Mouse (Mus musculus): Measurements from ENCODE around the gene Slc5a6. TPM values are rescaled to one million over a fixed set of nuclear protein-coding genes. Genes with fewer than 3 reads are reported as not detected.
A peak's percentile ranks its signal among the peaks of the same experiment; 100 is the strongest.
"Not testable (repeated sequence)": the region's sequence is repeated elsewhere in the genome, so short reads cannot be mapped to it uniquely, and the experiment has no call there.

Gene Slc5a6
- polyA plus RNA-seq, 1 experiment from 2014 or later: 9.4 TPM

DNA sequence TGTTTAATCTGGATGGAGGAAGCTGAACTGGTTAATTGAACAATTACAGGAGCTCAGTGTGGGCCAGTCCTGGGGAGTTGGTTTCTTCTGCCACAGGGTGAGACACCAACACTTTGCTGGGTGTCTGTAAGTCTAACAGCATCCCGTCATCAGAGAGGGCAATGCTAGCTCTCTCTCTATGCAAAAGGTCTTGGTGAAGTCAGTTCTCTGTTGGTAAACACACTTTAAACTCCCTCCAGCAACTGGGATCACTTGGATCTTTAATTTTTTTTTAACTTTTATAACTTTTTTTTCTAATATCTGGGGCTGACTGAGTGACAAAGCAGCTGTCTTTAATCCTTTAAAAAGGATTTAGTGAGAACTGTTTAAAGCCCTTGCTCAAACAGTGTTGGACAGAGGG lies 26.0 kb downstream of the Slc5a6 start:
- no peak overlapping the region for H3K4me2 ChIP-seq (ENCODE audit: low read depth, low read length)
- H3K27ac ChIP-seq (ENCODE audit: low read length): no peak overlapping the region
- H3K36me3 ChIP-seq (ENCODE audit: control insufficient read depth, insufficient read depth): no peaks in the 10 kb centered on the region
- H3K4me3 ChIP-seq (ENCODE audit: low read length): no peak overlapping the region
- H3K9me3 ChIP-seq (replicated peaks; ENCODE audit: control insufficient read depth, low read length): no peaks in the 10 kb centered on the region
- H3K27me3 ChIP-seq (ENCODE audit: control insufficient read depth, insufficient read depth, low read length): no peaks in the 10 kb centered on the region
- no peak for ATAC-seq (replicated peaks; ENCODE audit: extremely low read depth, insufficient read depth, low FRiP score)
- no peaks in the 10 kb centered on the region for H3K4me1 ChIP-seq (ENCODE audit: control insufficient read depth, insufficient read depth, low read length)
- WGBS: 50% methylated on average over 1 of the region's 1 CpGs
- H3K9ac ChIP-seq (ENCODE audit: low read length): no peak overlapping the region

- WGBS: 89% methylated on average over 4 of the region's 5 CpGs
- not testable (repeated sequence) for H3K9ac ChIP-seq (ENCODE audit: low read length); H3K36me3 ChIP-seq (ENCODE audit: control insufficient read depth, insufficient read depth); H3K4me1 ChIP-seq (ENCODE audit: control insufficient read depth, insufficient read depth, low read length); H3K9me3 ChIP-seq (replicated peaks; ENCODE audit: control insufficient read depth, low read length); H3K27me3 ChIP-seq (ENCODE audit: control insufficient read depth, insufficient read depth, low read length); ATAC-seq (replicated peaks; ENCODE audit: extremely low read depth, insufficient read depth, low FRiP score); H3K27ac ChIP-seq (ENCODE audit: low read length); H3K4me3 ChIP-seq (ENCODE audit: low read length); H3K4me2 ChIP-seq (ENCODE audit: low read depth, low read length)
These were observed 26.9 kb downstream of the Slc5a6 start for GRCm38 (mm10) chr5:31021790-31022189.

DNA sequence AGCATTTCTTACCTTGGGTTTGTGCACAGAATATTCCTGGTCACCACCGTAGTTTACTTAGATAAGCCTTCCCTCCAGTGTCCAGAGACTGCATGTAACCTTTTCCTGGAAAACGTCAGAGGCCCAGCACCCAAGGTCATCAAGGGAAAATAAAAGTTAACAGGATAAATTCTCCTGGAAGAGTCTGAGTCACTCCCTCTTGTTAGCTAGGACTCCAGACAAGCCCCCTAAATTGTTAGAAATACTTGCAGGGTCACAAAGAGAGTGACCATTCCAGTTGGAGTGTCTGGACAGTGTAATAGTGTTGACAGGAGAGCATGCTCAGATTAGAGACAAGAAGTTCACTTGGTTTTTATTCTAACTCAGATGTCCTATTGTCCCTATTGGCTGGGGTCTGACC lies 32.8 kb downstream of the Slc5a6 start:
- Histone ChIP-seq H3K36me3 (ENCODE audit: control insufficient read depth, insufficient read depth) (no peaks in the 10 kb centered on the region), H3K9me3 (replicated peaks; ENCODE audit: control insufficient read depth, low read length) (no peaks in the 10 kb centered on the region), H3K9ac (ENCODE audit: low read length) (no peak overlapping the region), H3K27ac (ENCODE audit: low read length) (peak overlapping the region; percentile 46), H3K4me1 (ENCODE audit: control insufficient read depth, insufficient read depth, low read length) (peaks cover 7% of the 10 kb centered on the region), H3K27me3 (ENCODE audit: control insufficient read depth, insufficient read depth, low read length) (no peaks in the 10 kb centered on the region), H3K4me3 (ENCODE audit: low read length) (no peak overlapping the region), H3K4me2 (ENCODE audit: low read depth, low read length) (no peak overlapping the region)
- 17% methylated on average over 2 of the region's 2 CpGs for WGBS
- no peak for ATAC-seq (replicated peaks; ENCODE audit: extremely low read depth, insufficient read depth, low FRiP score)

DNA sequence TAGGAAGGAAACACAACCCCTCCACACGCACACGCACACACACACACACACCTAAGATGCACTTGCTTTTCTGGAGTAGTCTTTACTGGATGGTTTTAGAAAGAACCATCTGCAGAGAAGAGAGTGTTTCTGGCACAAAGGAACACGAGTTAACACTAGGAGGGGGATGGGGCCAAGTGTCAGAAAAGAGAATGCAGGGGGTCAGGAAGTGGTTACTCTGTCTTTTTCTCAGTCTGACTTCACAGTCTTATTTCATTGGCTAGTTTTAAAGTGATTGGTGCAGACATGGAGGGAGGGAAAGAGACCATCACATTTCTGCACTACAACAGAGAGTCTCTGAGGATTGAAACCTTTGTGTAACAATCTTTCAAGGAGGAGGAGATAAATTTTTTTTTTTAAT lies 36.0 kb downstream of the Slc5a6 start:
- no peaks in the 10 kb centered on the region for H3K27me3 ChIP-seq (ENCODE audit: control insufficient read depth, insufficient read depth, low read length)
- no peak overlapping the region for H3K4me3 ChIP-seq (ENCODE audit: low read length)
- no peak overlapping the region for H3K9ac ChIP-seq (ENCODE audit: low read length)
- no peak for ATAC-seq (replicated peaks; ENCODE audit: extremely low read depth, insufficient read depth, low FRiP score)
- H3K27ac ChIP-seq (ENCODE audit: low read length): no peak overlapping the region
- H3K9me3 ChIP-seq (replicated peaks; ENCODE audit: control insufficient read depth, low read length): no peaks in the 10 kb centered on the region
- H3K4me2 ChIP-seq (ENCODE audit: low read depth, low read length): no peak overlapping the region
- H3K4me1 ChIP-seq (ENCODE audit: control insufficient read depth, insufficient read depth, low read length): peaks cover 7% of the 10 kb centered on the region
- no peaks in the 10 kb centered on the region for H3K36me3 ChIP-seq (ENCODE audit: control insufficient read depth, insufficient read depth)
- 73% methylated on average over 3 of the region's 3 CpGs for WGBS

GRCm38 (mm10) chr5:31004184-31004583 lies 44.5 kb downstream of the Slc5a6 start:
- Histone ChIP-seq H3K36me3 (ENCODE audit: control insufficient read depth, insufficient read depth) (no peaks in the 10 kb centered on the region), H3K27ac (ENCODE audit: low read length) (no peak overlapping the region), H3K4me1 (ENCODE audit: control insufficient read depth, insufficient read depth, low read length) (peaks cover 2% of the 10 kb centered on the region; the same call in 1 of the 2 replicates), H3K9me3 (replicated peaks; ENCODE audit: control insufficient read depth, low read length) (no peaks in the 10 kb centered on the region), H3K4me2 (ENCODE audit: low read depth, low read length) (no peak overlapping the region), H3K27me3 (ENCODE audit: control insufficient read depth, insufficient read depth, low read length) (peaks cover 2% of the 10 kb centered on the region; the same call in 1 of the 2 replicates), H3K9ac (ENCODE audit: low read length) (no peak overlapping the region), H3K4me3 (ENCODE audit: low read length) (no peak overlapping the region)
- WGBS: 4% methylated on average over 5 of the region's 5 CpGs
- peak; percentile 63; the same call in 1 of the 2 replicates for ATAC-seq (replicated peaks; ENCODE audit: extremely low read depth, insufficient read depth, low FRiP score)

DNA sequence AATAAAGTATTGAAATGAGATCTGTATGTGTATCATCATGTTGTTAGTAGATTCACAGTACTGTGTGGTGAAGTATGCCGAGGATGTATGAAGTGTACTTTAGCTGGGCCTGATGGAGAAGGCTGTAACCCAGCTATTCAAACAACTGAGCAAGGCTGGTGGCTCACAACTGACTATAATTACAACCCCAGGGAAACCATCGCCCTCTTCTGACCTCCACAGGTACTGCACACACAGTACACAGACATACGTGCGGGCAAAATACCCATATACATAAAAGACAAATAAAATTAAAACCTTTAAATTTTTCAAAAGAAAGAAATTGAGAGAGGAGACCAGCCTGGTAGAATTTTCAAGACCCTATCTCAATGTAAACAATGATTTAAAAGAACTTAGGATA lies 47.2 kb downstream of the Slc5a6 start:
- no peaks in the 10 kb centered on the region for H3K9me3 ChIP-seq (replicated peaks; ENCODE audit: control insufficient read depth, low read length)
- no peak overlapping the region for H3K4me2 ChIP-seq (ENCODE audit: low read depth, low read length)
- H3K9ac ChIP-seq (ENCODE audit: low read length): no peak overlapping the region
- no peak overlapping the region for H3K4me3 ChIP-seq (ENCODE audit: low read length)
- peaks cover 2% of the 10 kb centered on the region; the same call in 1 of the 2 replicates for H3K27me3 ChIP-seq (ENCODE audit: control insufficient read depth, insufficient read depth, low read length)
- no peak for ATAC-seq (replicated peaks; ENCODE audit: extremely low read depth, insufficient read depth, low FRiP score)
- WGBS: 79% methylated on average over 4 of the region's 4 CpGs
- peaks cover 2% of the 10 kb centered on the region; the same call in 1 of the 2 replicates for H3K4me1 ChIP-seq (ENCODE audit: control insufficient read depth, insufficient read depth, low read length)
- H3K36me3 ChIP-seq (ENCODE audit: control insufficient read depth, insufficient read depth): no peaks in the 10 kb centered on the region
- H3K27ac ChIP-seq (ENCODE audit: low read length): no peak overlapping the region

GRCm38 (mm10) chr5:31000993-31001392 lies 47.7 kb downstream of the Slc5a6 start:
- Histone ChIP-seq H3K36me3 (ENCODE audit: control insufficient read depth, insufficient read depth) (no peaks in the 10 kb centered on the region), H3K9ac (ENCODE audit: low read length) (no peak overlapping the region), H3K4me1 (ENCODE audit: control insufficient read depth, insufficient read depth, low read length) (peaks cover 2% of the 10 kb centered on the region; the same call in 1 of the 2 replicates), H3K9me3 (replicated peaks; ENCODE audit: control insufficient read depth, low read length) (no peaks in the 10 kb centered on the region), H3K4me2 (ENCODE audit: low read depth, low read length) (no peak overlapping the region), H3K27ac (ENCODE audit: low read length) (no peak overlapping the region), H3K4me3 (ENCODE audit: low read length) (no peak overlapping the region), H3K27me3 (ENCODE audit: control insufficient read depth, insufficient read depth, low read length) (peaks cover 2% of the 10 kb centered on the region; the same call in 1 of the 2 replicates)
- WGBS: 80% methylated on average over 2 of the region's 2 CpGs
- no peak for ATAC-seq (replicated peaks; ENCODE audit: extremely low read depth, insufficient read depth, low FRiP score)

- Histone ChIP-seq H3K27me3 (ENCODE audit: control insufficient read depth, insufficient read depth, low read length) (peaks cover 2% of the 10 kb centered on the region; the same call in 1 of the 2 replicates), H3K9me3 (replicated peaks; ENCODE audit: control insufficient read depth, low read length) (no peaks in the 10 kb centered on the region), H3K27ac (ENCODE audit: low read length) (no peak overlapping the region), H3K4me3 (ENCODE audit: low read length) (no peak overlapping the region), H3K4me2 (ENCODE audit: low read depth, low read length) (no peak overlapping the region), H3K36me3 (ENCODE audit: control insufficient read depth, insufficient read depth) (no peaks in the 10 kb centered on the region), H3K9ac (ENCODE audit: low read length) (no peak overlapping the region), H3K4me1 (ENCODE audit: control insufficient read depth, insufficient read depth, low read length) (peaks cover 7% of the 10 kb centered on the region)
- no peak for ATAC-seq (replicated peaks; ENCODE audit: extremely low read depth, insufficient read depth, low FRiP score)
- 43% methylated on average over 7 of the region's 7 CpGs for WGBS
These were observed 48.6 kb downstream of the Slc5a6 start for GRCm38 (mm10) chr5:31000122-31000521.

- Histone ChIP-seq H3K27ac (ENCODE audit: low read length) (no peak overlapping the region), H3K9ac (ENCODE audit: low read length) (no peak overlapping the region), H3K27me3 (ENCODE audit: control insufficient read depth, insufficient read depth, low read length) (no peaks in the 10 kb centered on the region), H3K9me3 (replicated peaks; ENCODE audit: control insufficient read depth, low read length) (no peaks in the 10 kb centered on the region), H3K4me2 (ENCODE audit: low read depth, low read length) (no peak overlapping the region), H3K4me3 (ENCODE audit: low read length) (no peak overlapping the region), H3K4me1 (ENCODE audit: control insufficient read depth, insufficient read depth, low read length) (peaks cover 10% of the 10 kb centered on the region), H3K36me3 (ENCODE audit: control insufficient read depth, insufficient read depth) (no peaks in the 10 kb centered on the region)
- ATAC-seq (replicated peaks; ENCODE audit: extremely low read depth, insufficient read depth, low FRiP score): no peak
- WGBS: 82% methylated on average over 5 of the region's 5 CpGs
These were observed 49.4 kb downstream of the Slc5a6 start for GRCm38 (mm10) chr5:30999324-30999723.

All from heart, embryonic 16.5 days (tissue).